In genomic region chr16:52060100-52060719, GRCm38 (mm10) we compare ENCODE assay signal across 8 mouse cellular contexts. TPM values are rescaled to one million over a fixed set of nuclear protein-coding genes. Genes with fewer than 3 reads are reported as not detected.
DNase-seq lines count a peak whose midpoint lies in the region; ATAC-seq lines count a peak whose summit lies in the region.
"Had no signal": no experiment of that assay in that cellular context is flagged by ENCODE, and none has a peak within 500 bp of the region (broad histone marks: within the 10 kb centered on the region; RNA-seq: fewer than 3 reads in every experiment).

No protein-coding gene starts in this region.

- H3K4me1 ChIP-seq in forebrain, embryonic 13.5 days: peaks cover 45% of the 10 kb centered on the region

- H3K4me2 ChIP-seq in forebrain, embryonic 13.5 days: no peak overlapping the region
- H3K4me2 ChIP-seq: neural tube, embryonic 13.5 days had no signal

- H3K36me3 ChIP-seq in forebrain, embryonic 13.5 days (ENCODE audit: poor library complexity, severe bottlenecking): no peaks in the 10 kb centered on the region
- H3K36me3 ChIP-seq: neural tube, embryonic 13.5 days had no signal

- WGBS in forebrain, embryonic 13.5 days: 80% methylated on average over 17 of the region's 17 CpGs

- no peak overlapping the region for H3K4me3 ChIP-seq in forebrain, embryonic 13.5 days
- H3K4me3 ChIP-seq: neural tube, embryonic 13.5 days had no signal

- peak; percentile 24 for DNase-seq in 416B (ENCODE audit: low read depth)
- peak; percentile 91 for DNase-seq in CD4-positive helper T cell, adult 2 months (ENCODE audit: low read depth, low spot score)
- DNase-seq in heart, adult 18-20 months: peak; percentile 66 to 83
- peak; percentile 42 to 57 for DNase-seq in left cerebral cortex, postnatal 25 days (ENCODE audit: low spot score in 2 of 2)
- peak; percentile 91 for DNase-seq in naive thymus-derived CD4-positive, alpha-beta T cell, adult 2 months (ENCODE audit: low read depth)
- DNase-seq in thymus, postnatal 14 days: peak; percentile 82

- H3K27me3 ChIP-seq in forebrain, embryonic 13.5 days: no peaks in the 10 kb centered on the region
- H3K27me3 ChIP-seq: neural tube, embryonic 13.5 days had no signal

- no peak overlapping the region for H3K27ac ChIP-seq in forebrain, embryonic 13.5 days
- H3K27ac ChIP-seq: neural tube, embryonic 13.5 days had no signal

- intact Hi-C loops in left cerebral cortex, postnatal 25 days (cut with DNase I): no loop called here

- H3K9me3 ChIP-seq in forebrain, embryonic 13.5 days (replicated peaks): no peaks in the 10 kb centered on the region
- H3K9me3 ChIP-seq: neural tube, embryonic 13.5 days had no signal

- no peak for ATAC-seq in forebrain, embryonic 13.5 days

- no peak overlapping the region for H3K9ac ChIP-seq in forebrain, embryonic 13.5 days
- H3K9ac ChIP-seq: neural tube, embryonic 13.5 days had no signal

RNA-seq across cellular contexts. Expression of gene Cblb, which starts 29.2 kb away (rescaled TPM):
- 10 to 100 TPM; 10.9 to 14.4 TPM for total RNA-seq in heart, adult 18-20 months (2021)
- total RNA-seq in left cerebral cortex, postnatal 25 days (2021): 10 to 100 TPM; 18.7 to 20.6 TPM
- polyA plus RNA-seq in forebrain, embryonic 13.5 days (2015; fragmentation: Nextera tagmentation; extraction: Ambion mirVana): 16.4 and 18.1 TPM in 2 replicates

Comparison
In these comparisons a context has a peak if more than half of its experiments do, and no peak if none do; other contexts are left out.
1. DNase-seq: peak in every context shown above with its lines; median percentile 91 in CD4-positive helper T cell, adult 2 months; 91 in naive thymus-derived CD4-positive, alpha-beta T cell, adult 2 months; 82 in thymus, postnatal 14 days; 74 in heart, adult 18-20 months; 50 in left cerebral cortex, postnatal 25 days; 24 in 416B.